Mouse (Mus musculus) lung, adult 2 months (tissue): Measurements from ENCODE around the gene Aldoc.

Experiments used
- CTCF ChIP-seq: fragments of 200-500 bp; IDR thresholded peaks from 2 replicates; pipeline ENCODE4 v1.5.1; 2011; ENCODE audit warnings: mild to moderate bottlenecking, low read length, control low read depth; ENCODE audit not compliant: insufficient read depth
- POLR2A ChIP-seq: fragments of 200-500 bp; IDR thresholded peaks from 2 replicates; pipeline ENCODE4 v1.6.1; 2011; ENCODE audit warnings: low read depth, mild to moderate bottlenecking, control low read depth, low read length, borderline replicate concordance; ENCODE audit errors: extremely low read depth

GRCm38 (mm10) chr11:78289146-78289763 is 33.5 kb upstream of the Aldoc start:
- TF ChIP-seq POLR2A (no peak), CTCF (no peak)
